Mouse (Mus musculus): ENCODE measurements around the gene Asb14. TPM values are rescaled to one million over a fixed set of nuclear protein-coding genes. Genes with fewer than 3 reads are reported as not detected.
"Not testable (repeated sequence)": the region's sequence is repeated elsewhere in the genome, so short reads cannot be mapped to it uniquely, and the experiment has no call there.

Gene Asb14
- total RNA-seq (2017), result not detected in 2 replicates

DNA sequence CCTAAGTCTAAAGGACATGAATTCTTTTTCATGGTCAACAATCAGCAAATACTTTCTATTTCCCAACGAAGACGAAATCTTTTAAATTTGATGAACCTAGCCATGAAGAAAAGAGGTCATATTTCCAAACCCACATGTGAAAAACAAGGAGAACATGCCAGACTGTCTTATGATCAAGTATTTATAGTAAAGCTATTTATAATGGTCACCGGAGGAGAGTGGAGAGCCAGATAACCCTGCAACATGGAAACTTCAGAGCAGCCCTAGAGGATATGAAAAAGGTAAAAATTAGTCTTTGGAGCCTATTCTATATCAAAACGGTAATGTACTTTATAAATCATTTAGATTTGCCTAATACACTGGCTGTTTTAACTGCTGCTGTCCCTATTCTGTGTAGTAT, at the start of gene Asb14:
Gene Asb14 (plus strand): TSS at position 166 of the 400 bp plus-strand sequence.
- no peak for ATAC-seq (replicated peaks in 1 of 2; ENCODE audit: insufficient read depth in 1 of 2, low FRiP score in 2 of 2, low TSS enrichment in 1 of 2, low read depth in 1 of 2, poor library complexity in 2 of 2, severe bottlenecking in 2 of 2)

DNA sequence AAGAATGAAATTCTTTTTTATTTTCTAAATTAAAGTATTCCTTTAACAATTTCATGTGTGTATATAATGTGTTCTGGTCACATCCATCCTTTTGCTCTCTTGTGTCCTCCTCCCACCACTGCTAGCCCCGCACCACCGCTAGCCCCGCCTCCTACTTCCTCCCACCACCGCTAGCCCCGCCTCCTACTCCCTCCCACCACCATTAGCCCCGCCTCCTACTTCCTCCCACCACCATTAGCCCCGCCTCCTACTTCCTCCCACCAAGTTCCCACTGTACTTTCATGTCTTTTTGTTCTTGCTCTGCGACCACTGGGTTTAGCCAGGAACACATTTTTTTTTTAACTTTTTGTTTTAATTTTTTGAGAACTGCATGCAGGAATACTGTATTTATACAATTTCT, 41.3 kb upstream of the Asb14 start:
- ATAC-seq (replicated peaks in 1 of 2; ENCODE audit: insufficient read depth in 1 of 2, low FRiP score in 2 of 2, low TSS enrichment in 1 of 2, low read depth in 1 of 2, poor library complexity in 2 of 2, severe bottlenecking in 2 of 2), result peak; percentile 12 to 51; a peak in 3 of 4 replicates

DNA sequence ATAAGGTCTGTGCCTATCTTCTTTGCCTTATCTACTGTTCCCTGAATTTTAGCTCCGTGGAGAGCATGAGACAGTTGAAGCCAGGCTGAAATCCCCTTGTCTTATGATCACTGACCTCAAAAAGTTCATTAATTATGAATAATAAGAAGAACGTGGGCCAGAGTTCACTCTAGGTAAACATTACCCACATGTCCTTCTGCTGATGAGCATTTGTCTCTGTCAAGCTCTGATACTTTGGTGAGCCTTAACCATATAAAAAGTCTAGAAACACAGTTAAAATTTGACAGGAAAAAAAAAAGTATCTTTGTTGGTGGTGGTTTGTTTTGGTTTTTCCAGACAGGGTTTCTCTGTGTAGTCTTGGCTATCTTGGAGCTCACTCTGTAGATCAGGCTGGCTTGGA, 40.3 kb upstream of the Asb14 start:
- no peak for ATAC-seq (replicated peaks in 1 of 2; ENCODE audit: insufficient read depth in 1 of 2, low FRiP score in 2 of 2, low TSS enrichment in 1 of 2, low read depth in 1 of 2, poor library complexity in 2 of 2, severe bottlenecking in 2 of 2)

DNA sequence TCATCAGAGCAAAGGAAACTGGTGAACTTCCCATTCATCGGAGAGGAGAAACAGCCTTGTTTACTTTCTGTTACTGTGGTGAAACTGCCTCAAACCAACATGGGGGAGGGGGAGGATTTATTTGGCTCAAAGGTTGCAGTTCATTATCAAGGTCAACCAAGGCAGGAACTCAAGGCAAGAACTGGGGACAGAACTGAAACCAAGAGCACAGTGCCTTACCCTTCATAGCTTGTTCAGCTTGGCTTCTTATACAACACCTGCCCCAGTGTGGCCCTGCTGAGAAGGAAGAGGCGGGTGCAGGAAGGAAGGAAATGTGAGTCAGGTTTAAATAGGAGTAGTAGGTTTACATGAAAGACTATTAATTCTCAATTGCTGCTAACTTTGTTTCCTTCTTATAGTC, 36.0 kb upstream of the Asb14 start:
- peak in 1 of 2 experiments; percentile 48; a peak in 1 of 4 replicates for ATAC-seq (replicated peaks in 1 of 2; ENCODE audit: insufficient read depth in 1 of 2, low FRiP score in 2 of 2, low TSS enrichment in 1 of 2, low read depth in 1 of 2, poor library complexity in 2 of 2, severe bottlenecking in 2 of 2)

DNA sequence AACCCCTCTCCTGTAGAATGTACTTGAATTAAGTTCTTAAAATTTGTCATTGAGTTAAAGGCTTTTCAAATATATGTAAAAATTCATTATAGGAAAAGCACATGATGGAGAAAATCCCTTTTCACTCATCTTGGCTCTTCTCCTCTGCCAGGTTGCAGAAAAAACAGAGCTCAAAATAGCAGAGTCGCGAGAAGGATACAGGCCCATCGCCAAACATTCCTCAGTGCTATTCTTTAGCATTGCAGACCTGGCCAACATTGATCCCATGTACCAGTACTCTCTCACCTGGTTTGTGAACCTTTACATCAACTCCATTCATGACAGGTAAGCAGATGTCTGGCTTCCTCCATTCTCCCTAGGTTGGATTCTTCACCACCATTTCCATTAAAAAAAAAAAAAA, 35.3 kb upstream of the Asb14 start:
- no peak for ATAC-seq (replicated peaks in 1 of 2; ENCODE audit: insufficient read depth in 1 of 2, low FRiP score in 2 of 2, low TSS enrichment in 1 of 2, low read depth in 1 of 2, poor library complexity in 2 of 2, severe bottlenecking in 2 of 2)

DNA sequence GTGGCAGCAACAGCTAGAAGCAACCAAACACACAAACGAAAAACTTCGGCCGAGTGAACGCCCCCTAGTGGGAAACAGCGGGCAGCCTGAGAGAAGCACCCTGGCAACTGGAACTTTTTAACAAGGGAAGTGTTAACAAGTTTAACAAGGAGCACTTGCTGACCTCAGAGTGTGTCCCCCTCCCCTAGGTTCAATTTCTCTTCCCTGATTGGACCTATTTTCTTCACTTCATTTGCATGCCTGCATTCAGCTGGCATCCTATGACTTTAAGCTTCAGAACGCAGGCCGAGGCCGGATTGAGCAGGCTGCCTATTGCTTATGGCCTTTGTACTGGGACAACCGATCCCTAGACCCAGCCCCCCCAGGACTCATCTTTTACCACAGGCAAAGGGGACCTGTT, 27.0 kb upstream of the Asb14 start:
- ATAC-seq (replicated peaks in 1 of 2; ENCODE audit: insufficient read depth in 1 of 2, low FRiP score in 2 of 2, low TSS enrichment in 1 of 2, low read depth in 1 of 2, poor library complexity in 2 of 2, severe bottlenecking in 2 of 2), result no peak

DNA sequence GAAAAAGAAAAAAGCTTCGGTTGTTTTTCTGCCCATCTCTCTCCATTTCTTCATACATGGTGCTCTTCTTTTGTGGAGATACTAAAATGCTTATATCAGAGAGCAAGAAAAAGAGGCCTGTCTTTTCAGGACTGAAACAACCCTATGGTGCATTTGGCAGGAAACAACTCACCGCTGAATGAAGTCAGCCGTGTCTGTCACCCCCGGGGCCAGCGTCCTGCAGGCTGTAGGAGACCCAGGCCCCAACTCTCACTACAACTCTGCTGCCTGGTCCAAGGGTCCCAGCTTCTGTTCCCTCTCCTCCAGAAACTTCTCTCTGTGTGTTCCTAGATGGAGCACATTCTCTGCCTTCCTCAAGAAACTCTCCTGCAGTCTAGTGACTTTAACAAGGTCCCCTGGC, 26.1 kb upstream of the Asb14 start:
- ATAC-seq (replicated peaks in 1 of 2; ENCODE audit: insufficient read depth in 1 of 2, low FRiP score in 2 of 2, low TSS enrichment in 1 of 2, low read depth in 1 of 2, poor library complexity in 2 of 2, severe bottlenecking in 2 of 2), result no peak

DNA sequence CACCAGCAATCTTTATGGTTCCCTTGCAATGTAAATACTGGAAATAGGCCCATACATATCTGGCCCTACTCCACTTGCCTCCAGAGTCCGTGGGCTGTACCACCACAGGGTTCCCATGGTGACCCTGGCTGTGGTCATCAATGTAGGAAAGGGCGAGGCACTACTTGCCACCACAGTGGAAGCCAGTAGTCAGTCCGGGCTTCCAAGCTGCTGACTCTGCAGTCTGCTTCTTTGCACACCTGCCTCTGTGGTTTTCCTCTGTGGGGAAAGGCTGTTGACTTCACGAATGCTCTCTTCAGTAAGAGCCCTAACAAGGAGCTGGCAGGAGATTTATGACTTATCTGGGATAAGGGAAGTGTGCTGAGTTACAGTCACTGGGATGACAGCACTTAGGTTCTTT, 15.6 kb upstream of the Asb14 start:
- peak; percentile 95 to 97 for ATAC-seq (replicated peaks in 1 of 2; ENCODE audit: insufficient read depth in 1 of 2, low FRiP score in 2 of 2, low TSS enrichment in 1 of 2, low read depth in 1 of 2, poor library complexity in 2 of 2, severe bottlenecking in 2 of 2)

DNA sequence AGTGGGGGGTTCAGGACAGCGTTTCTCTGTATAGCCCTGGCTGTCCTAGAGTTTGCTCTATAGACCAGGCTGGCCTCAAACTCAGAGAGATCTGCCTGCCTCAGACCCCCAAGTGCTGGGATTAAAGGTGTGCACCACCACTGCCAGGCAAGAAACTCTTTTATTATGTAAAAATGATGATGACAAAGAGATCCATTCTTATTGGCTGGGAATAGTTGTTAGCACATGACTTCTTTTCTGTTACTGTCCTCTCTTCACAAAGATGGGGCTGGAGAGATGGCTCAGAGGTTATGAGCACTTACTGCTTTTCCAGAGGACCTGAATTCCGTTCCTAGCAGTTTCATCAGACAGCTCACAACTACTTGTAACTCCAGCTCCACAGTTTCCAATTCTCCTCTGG, 14.4 kb upstream of the Asb14 start:
- ATAC-seq (replicated peaks in 1 of 2; ENCODE audit: insufficient read depth in 1 of 2, low FRiP score in 2 of 2, low TSS enrichment in 1 of 2, low read depth in 1 of 2, poor library complexity in 2 of 2, severe bottlenecking in 2 of 2), result no peak

DNA sequence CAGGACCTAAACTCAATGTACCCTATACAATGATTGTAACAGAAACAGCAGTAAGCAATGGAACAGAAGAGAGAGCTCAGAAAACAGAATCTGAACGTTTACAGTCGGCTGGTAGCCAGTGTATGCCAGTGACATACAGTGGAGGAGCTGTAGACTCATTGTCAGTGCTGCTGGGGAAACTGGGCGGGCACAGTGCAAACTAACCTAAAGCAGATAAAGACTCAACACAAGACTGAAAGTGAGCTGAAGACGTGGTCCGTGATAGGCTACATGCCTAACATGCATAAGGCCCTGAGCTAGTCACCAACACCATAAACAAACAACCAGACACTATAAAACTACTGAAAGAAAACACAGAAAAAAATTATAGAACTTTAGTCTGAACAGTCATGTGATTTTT, 12.7 kb upstream of the Asb14 start:
- no peak for ATAC-seq (replicated peaks in 1 of 2; ENCODE audit: insufficient read depth in 1 of 2, low FRiP score in 2 of 2, low TSS enrichment in 1 of 2, low read depth in 1 of 2, poor library complexity in 2 of 2, severe bottlenecking in 2 of 2)

DNA sequence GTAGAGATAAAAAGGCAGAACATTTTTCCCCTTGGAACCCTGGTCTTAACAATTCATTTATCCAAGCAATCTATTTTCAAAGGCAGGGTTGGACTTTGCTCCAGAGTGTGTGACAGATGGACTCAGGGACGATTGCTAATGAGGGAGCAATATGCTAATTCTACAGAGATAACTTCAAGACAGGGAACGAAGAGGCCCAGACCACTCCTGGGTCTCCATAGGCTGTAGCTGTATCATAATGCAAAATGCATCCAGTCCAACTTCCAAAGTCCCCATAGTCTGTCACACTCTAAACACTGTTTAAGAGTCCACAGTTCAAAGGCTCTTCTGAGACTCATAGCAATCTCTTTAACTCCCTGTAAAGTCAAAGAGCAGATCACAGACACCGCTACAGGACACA, 7.1 kb upstream of the Asb14 start:
- no peak for ATAC-seq (replicated peaks in 1 of 2; ENCODE audit: insufficient read depth in 1 of 2, low FRiP score in 2 of 2, low TSS enrichment in 1 of 2, low read depth in 1 of 2, poor library complexity in 2 of 2, severe bottlenecking in 2 of 2)

DNA sequence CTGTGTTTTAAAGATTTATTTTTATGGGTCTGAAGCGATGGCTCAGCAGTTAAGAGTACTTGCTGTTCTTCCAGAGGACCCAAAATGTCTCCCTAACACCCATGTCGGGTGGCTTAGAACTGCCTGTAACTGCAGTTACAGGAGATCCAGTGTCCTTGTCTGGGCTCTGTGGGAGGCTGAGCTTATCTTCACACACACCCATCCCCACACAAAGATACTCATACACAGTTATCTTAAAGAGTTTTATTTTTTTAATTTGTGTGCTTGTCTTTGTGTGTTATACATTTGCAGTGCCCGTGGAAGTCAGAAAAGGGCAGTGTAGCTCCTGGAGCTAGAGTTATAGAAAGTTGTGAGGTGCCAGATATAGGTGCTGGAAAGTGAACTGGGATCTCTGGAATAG, 3.6 kb upstream of the Asb14 start:
- ATAC-seq (replicated peaks in 1 of 2; ENCODE audit: insufficient read depth in 1 of 2, low FRiP score in 2 of 2, low TSS enrichment in 1 of 2, low read depth in 1 of 2, poor library complexity in 2 of 2, severe bottlenecking in 2 of 2), result no peak

DNA sequence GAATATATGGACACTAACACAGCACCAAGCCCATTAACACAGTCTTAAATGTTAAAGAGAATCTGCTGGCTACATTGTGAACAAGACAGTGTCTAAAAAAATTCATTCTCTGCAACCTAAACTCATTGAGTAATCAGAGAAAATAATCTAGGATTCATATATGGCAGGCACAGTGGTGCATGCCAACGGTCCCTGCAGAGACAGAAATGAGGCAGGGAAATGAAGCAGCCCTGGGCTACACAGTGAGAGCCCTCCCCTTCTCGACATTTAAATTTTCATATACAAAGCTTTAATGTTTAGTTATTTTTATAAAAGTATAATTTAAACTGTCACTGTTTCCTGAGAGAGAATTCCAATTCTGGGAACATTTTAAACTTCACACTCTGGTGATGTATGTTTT, 5.1 kb downstream of the Asb14 start:
- ATAC-seq (replicated peaks in 1 of 2; ENCODE audit: insufficient read depth in 1 of 2, low FRiP score in 2 of 2, low TSS enrichment in 1 of 2, low read depth in 1 of 2, poor library complexity in 2 of 2, severe bottlenecking in 2 of 2), result no peak

DNA sequence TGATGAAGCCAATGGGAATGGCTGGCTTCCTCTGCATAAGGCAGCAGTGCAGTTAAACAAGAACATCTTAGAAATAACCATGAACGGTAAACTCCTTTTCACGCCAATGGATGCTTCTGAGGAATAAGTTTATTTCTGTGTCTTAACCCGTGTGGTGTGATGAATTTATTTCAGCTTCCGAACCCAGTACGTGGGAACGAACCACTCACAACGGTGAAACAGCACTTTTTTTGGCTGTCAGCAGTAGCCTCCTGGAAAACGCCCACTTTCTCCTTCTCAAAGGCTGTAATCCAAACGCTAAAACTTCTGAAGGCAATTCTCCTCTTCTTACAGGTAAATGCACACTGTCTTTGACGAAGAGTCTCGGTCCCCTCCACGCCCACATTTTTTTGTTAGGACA, 6.5 kb downstream of the Asb14 start:
- ATAC-seq (replicated peaks in 1 of 2; ENCODE audit: insufficient read depth in 1 of 2, low FRiP score in 2 of 2, low TSS enrichment in 1 of 2, low read depth in 1 of 2, poor library complexity in 2 of 2, severe bottlenecking in 2 of 2), result no peak

DNA sequence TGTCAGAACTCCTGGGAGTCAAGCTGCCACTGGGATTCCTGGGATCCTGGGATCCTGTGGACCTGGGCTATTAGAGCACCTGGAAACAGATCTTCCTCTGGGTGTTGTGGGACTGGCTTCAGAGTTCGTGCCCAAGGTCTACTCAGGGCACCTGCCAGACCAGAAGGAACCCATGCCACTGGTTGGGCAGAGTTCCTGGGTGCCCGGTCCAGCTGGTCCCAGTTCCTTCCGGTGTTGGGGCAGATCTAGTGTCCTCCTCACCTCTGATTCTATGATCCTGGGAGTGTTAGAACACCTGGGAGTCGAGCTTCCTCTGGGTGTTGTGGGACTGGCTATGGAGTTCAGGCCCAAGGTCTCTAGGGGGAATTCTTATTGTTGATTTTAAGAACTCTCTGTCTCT, 13.0 kb downstream of the Asb14 start:
- no peak for ATAC-seq (replicated peaks in 1 of 2; ENCODE audit: insufficient read depth in 1 of 2, low FRiP score in 2 of 2, low TSS enrichment in 1 of 2, low read depth in 1 of 2, poor library complexity in 2 of 2, severe bottlenecking in 2 of 2)

DNA sequence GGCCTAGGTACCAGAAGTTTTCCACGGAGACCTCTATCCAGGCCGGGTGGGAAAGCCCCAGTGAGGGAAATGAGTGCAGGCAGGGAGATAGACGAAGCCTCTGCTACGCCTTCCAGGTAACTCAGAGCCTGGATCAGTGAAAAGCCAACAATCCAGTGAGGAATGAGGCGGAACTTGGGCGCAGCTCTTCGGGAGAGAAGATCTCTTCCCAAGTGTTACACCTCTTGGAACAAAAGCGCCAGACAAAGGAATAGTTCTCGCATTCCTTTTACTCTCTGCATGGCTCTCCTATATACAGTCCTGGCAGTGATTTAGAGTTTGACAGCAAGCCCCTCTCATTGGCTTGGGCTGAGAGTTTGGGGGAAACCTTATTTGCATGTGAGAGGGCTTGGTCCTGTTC, 16.1 kb downstream of the Asb14 start:
- not testable (repeated sequence) for ATAC-seq (replicated peaks in 1 of 2; ENCODE audit: insufficient read depth in 1 of 2, low FRiP score in 2 of 2, low TSS enrichment in 1 of 2, low read depth in 1 of 2, poor library complexity in 2 of 2, severe bottlenecking in 2 of 2)

DNA sequence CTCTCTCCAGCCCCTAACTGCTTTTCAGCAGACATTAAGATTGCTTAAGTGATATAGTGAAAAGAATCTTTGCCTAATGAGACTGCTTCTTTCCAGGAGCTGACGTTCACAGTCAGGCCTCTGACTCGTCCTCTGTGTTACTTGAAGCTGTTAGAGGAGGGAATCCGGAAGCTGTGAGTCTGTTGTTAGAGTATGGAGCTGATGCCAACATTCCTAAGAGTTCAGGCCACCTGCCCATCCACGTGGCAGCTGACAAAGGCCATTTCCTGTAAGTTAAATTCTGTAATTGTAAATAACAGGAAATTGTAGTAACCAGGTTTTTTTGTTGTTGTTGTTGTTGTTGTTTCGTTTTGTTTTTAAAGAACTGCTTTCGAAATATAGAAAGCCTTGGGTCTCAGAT, 16.8 kb downstream of the Asb14 start:
- ATAC-seq (replicated peaks in 1 of 2; ENCODE audit: insufficient read depth in 1 of 2, low FRiP score in 2 of 2, low TSS enrichment in 1 of 2, low read depth in 1 of 2, poor library complexity in 2 of 2, severe bottlenecking in 2 of 2), result no peak

DNA sequence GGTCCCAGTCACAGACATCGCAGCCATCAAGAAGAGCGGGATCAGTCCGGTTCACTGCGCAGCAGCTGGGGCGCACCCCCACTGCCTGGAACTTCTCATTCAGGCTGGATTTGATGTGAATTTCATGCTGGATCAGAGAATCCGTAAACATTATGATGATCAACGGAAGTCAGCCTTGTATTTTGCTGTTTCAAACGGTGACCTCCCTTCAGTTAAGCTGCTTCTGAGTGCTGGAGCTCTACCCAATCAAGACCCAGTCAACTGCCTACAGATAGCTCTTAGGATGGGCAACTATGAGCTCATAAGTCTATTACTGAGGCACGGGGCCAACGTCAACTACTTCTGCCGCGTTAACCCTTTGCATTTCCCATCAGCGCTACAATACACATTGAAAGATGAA, 17.5 kb downstream of the Asb14 start:
- no peak for ATAC-seq (replicated peaks in 1 of 2; ENCODE audit: insufficient read depth in 1 of 2, low FRiP score in 2 of 2, low TSS enrichment in 1 of 2, low read depth in 1 of 2, poor library complexity in 2 of 2, severe bottlenecking in 2 of 2)

DNA sequence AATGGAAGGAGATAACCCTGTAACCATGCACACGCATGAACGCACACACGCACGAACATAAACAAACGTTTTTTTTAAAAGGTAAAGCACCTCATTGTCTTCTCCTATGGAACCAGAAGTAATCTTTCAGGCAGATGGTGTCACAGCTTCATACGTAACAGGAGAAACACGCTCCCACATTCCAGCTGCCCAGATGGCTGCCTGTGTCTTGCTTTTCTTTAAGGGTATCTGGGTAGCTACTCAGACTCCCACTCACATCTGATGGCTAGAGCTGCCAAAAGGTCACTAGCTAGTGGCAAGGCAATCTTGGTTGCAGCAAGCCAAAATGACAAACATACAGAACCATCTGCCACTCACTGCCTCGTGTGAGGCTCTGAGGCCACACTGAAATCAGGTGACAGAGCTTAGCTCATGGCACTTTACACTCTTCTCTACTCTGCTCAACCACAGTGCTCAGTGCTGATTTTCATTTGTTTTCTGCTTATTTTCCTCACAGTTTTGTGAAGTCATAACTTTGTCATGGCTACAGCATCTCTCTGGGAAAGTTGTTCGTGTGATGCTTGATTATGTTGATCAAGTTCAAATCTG, 19.4 kb downstream of the Asb14 start:
- ATAC-seq (replicated peaks in 1 of 2; ENCODE audit: insufficient read depth in 1 of 2, low FRiP score in 2 of 2, low TSS enrichment in 1 of 2, low read depth in 1 of 2, poor library complexity in 2 of 2, severe bottlenecking in 2 of 2), result no peak

DNA sequence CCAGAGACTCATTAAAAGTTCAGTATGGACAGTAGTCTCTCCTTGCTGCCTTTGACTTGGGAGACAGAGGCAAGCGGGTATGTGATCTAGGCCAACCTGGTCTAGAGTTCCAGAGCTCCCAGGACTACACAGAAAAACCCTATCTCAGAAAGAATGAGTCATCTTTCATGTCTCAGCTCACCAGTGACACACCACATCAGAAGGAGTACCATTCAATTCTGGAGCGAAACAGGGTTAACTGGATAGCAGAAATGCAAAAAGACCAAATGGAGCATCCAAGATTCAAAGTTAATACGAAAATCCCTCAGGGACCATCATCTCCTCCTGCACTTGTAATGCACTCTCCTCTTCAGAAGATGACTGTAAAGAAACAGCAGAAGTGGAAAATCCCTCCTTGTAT, 25.0 kb downstream of the Asb14 start:
- ATAC-seq (replicated peaks in 1 of 2; ENCODE audit: insufficient read depth in 1 of 2, low FRiP score in 2 of 2, low TSS enrichment in 1 of 2, low read depth in 1 of 2, poor library complexity in 2 of 2, severe bottlenecking in 2 of 2), result no peak

All from hematopoietic stem cell, adult 5-6 weeks (primary cell).